Mouse (Mus musculus): Measurements from ENCODE around the gene Lbhd1. TPM values are rescaled to one million over a fixed set of nuclear protein-coding genes. Genes with fewer than 3 reads are reported as not detected.
"Not testable (repeated sequence)": the region's sequence is repeated elsewhere in the genome, so short reads cannot be mapped to it uniquely, and the experiment has no call there.

Lbhd1 gene
- total and polyA plus RNA-seq, 3 experiments, result 15.5 to 123 (median 46.5) TPM

DNA sequence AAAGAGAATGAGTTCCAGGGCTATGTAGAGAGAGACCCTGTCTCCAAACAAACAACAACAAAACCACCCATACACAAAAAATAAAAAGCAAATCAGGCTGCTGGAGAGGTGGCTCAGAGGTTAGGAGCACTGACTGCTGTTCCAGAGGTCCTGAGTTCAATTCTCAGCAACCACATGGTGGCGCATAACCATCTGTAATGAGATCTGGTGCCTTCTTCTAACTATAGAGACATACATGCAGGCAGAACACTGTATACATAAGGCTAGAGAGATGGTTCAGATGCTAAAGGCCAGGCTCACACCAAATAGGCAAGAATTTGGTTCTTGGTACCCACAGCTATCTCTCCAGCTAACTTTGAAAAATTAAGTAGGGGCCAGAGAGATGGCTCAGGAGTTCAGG lies 24.5 kb upstream of the Lbhd1 start (continued):
- TF ChIP-seq NRF1 (IDR thresholded peaks at IDR 0.05; ENCODE audit: insufficient read depth, low read depth, low read length, poor library complexity, severe bottlenecking) (no peak), UBTF (IDR thresholded peaks at IDR 0.05; ENCODE audit: borderline replicate concordance, insufficient read depth, low read depth, low read length) (no peak), POLR2AphosphoS5 (IDR thresholded peaks at IDR 0.05; ENCODE audit: borderline replicate concordance, low read depth, low read length) (no peak), BHLHE40 (IDR thresholded peaks at IDR 0.05; ENCODE audit: borderline replicate concordance, low read depth, low read length) (no peak), TCF12 (IDR thresholded peaks at IDR 0.05; ENCODE audit: low read depth, low read length) (no peak), GATA1 (IDR thresholded peaks at IDR 0.05; ENCODE audit: low read depth, low read length) (no peak), ELF1 (IDR thresholded peaks at IDR 0.05; ENCODE audit: low read depth, low read length) (no peak), MXI1 (IDR thresholded peaks at IDR 0.05; ENCODE audit: low read depth, low read length) (no peak), POLR2AphosphoS2 (IDR thresholded peaks at IDR 0.05; ENCODE audit: low read length) (no peak)

DNA sequence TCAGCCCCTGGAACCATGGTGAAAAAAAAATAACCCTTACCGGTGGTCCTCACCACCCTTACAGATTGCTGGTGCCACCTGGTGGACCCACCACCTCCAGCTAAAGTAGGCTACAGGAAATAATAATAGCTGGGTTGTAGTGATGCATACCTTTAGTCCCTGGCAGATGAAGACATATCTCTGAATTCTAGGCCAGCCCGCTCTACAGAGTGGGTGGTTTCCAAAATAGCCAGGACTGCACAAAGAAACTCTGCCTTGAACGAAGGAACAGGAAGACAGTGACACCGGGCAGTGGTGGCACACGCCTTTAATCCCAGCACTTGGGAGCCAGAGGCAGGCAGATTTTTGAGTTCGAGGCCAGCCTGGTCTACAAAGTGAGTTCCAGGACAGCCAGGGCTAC lies 19.3 kb upstream of the Lbhd1 start:
- TF ChIP-seq NELFE (IDR thresholded peaks at IDR 0.05; ENCODE audit: low read depth, low read length), result no peak
- 0 out of 6 replicates have a peak, but pooled peaks of 1 of the 3 experiments have one; percentile 4 for TF ChIP-seq CTCF (IDR thresholded peaks at IDR 0.05 in 2 of 3, conservative IDR thresholded peaks at IDR 0.05 in 1 of 3; ENCODE audit: control insufficient read depth in 1 of 3, insufficient read depth in 1 of 3, low read depth in 2 of 3, low read length in 3 of 3, poor library complexity in 1 of 3, severe bottlenecking in 1 of 3)
- no peak for TF ChIP-seq ELF1 (IDR thresholded peaks at IDR 0.05; ENCODE audit: low read depth, low read length)
- no peak overlapping the region for H3K4me3 ChIP-seq (ENCODE audit: control insufficient read depth in 1 of 2, insufficient read depth in 1 of 2, low read depth in 2 of 2, low read length in 2 of 2)
- no peaks in the 10 kb centered on the region for H3K79me2 ChIP-seq (ENCODE audit: control insufficient read depth, insufficient read depth, low read length, poor library complexity)
- no peak for DNase-seq (ENCODE audit: low read depth, low spot score)
- H3K27me3 ChIP-seq (ENCODE audit: control insufficient read depth in 1 of 2, insufficient read depth in 2 of 2, low read length in 2 of 2), result no peaks in the 10 kb centered on the region
- no peak overlapping the region for H3K9ac ChIP-seq (ENCODE audit: control insufficient read depth, low read depth, low read length, poor library complexity, severe bottlenecking)
- no peaks in the 10 kb centered on the region for H3K4me1 ChIP-seq (ENCODE audit: control insufficient read depth in 1 of 2, insufficient read depth in 2 of 2, low read length in 2 of 2)
- no peaks in the 10 kb centered on the region for H3K9me3 ChIP-seq (replicated peaks; ENCODE audit: insufficient read depth, low read length)
- H3K27ac ChIP-seq (ENCODE audit: control insufficient read depth, low read depth, low read length), result no peak overlapping the region
- no peaks in the 10 kb centered on the region for H3K36me3 ChIP-seq (ENCODE audit: control insufficient read depth in 1 of 2, insufficient read depth in 2 of 2, low read length in 2 of 2)

DNA sequence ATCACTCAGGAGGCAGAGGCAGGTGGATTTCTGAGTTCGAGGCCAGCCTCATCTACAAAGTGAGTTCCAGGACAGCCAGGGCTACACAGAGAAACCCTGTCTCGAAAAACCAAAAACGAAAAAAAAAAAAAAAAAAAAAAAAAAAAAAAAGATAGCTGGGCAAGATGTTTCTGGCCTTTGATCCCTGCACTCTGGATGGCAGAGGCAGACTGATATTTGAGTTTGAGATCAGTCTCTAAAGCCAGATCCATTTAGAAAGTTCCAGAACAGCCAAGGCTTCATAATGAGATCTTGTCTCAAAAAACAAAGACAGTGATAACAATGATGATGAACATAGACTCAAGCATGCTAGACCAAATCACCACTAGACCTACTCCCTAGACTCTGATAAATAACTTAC lies 13.2 kb upstream of the Lbhd1 start:
- peak overlapping the region; percentile 74; the same call in 1 of the 2 replicates for H3K27ac ChIP-seq (ENCODE audit: control insufficient read depth, low read depth, low read length)
- H3K9ac ChIP-seq (ENCODE audit: control insufficient read depth, low read depth, low read length, poor library complexity, severe bottlenecking), result peak overlapping the region; percentile 82
- peak overlapping the region; percentile 69 to 94 for H3K4me3 ChIP-seq (ENCODE audit: control insufficient read depth in 1 of 2, insufficient read depth in 1 of 2, low read depth in 2 of 2, low read length in 2 of 2)

DNA sequence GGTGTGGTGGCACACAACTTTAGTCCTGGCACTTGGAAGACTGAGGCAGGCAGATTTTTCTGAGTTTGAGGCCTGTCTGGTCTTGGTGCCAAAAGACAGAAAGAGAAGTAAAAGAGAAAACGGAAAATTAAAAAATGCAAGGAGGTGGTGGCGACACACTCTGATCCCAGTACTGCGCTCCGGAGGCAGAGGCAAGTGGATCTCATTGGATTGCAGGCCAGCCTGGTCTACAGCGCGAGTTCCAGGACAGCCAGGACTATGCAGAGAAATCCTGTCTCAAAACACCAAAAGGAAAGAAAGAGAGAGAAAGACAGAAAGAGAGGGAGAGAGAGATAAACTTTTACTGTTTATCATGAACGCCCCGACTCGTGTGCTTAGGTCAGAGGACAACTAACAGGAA lies 12.7 kb upstream of the Lbhd1 start:
- Histone ChIP-seq H3K27ac (ENCODE audit: control insufficient read depth, low read depth, low read length) (peak overlapping the region; percentile 74), H3K9me3 (replicated peaks; ENCODE audit: insufficient read depth, low read length) (no peaks in the 10 kb centered on the region), H3K36me3 (ENCODE audit: control insufficient read depth in 1 of 2, insufficient read depth in 2 of 2, low read length in 2 of 2) (peaks cover 8 to 26% of the 10 kb centered on the region in 2 experiments), H3K4me3 (ENCODE audit: control insufficient read depth in 1 of 2, insufficient read depth in 1 of 2, low read depth in 2 of 2, low read length in 2 of 2) (peak overlapping the region; percentile 69 to 94), H3K27me3 (ENCODE audit: control insufficient read depth in 1 of 2, insufficient read depth in 2 of 2, low read length in 2 of 2) (no peaks in the 10 kb centered on the region), H3K9ac (ENCODE audit: control insufficient read depth, low read depth, low read length, poor library complexity, severe bottlenecking) (peak overlapping the region; percentile 82), H3K79me2 (ENCODE audit: control insufficient read depth, insufficient read depth, low read length, poor library complexity) (peaks cover 15% of the 10 kb centered on the region), H3K4me1 (ENCODE audit: control insufficient read depth in 1 of 2, insufficient read depth in 2 of 2, low read length in 2 of 2) (peaks cover 10 to 21% of the 10 kb centered on the region in 2 experiments; a peak in 3 of 4 replicates)
- no peak for DNase-seq (ENCODE audit: low read depth, low spot score)
- TF ChIP-seq GABPA (IDR thresholded peaks at IDR 0.05; ENCODE audit: low read depth, low read length) (no peak), CTCF (IDR thresholded peaks at IDR 0.05 in 2 of 3, conservative IDR thresholded peaks at IDR 0.05 in 1 of 3; ENCODE audit: control insufficient read depth in 1 of 3, insufficient read depth in 1 of 3, low read depth in 2 of 3, low read length in 3 of 3, poor library complexity in 1 of 3, severe bottlenecking in 1 of 3) (no peak), RCOR1 (IDR thresholded peaks at IDR 0.05; ENCODE audit: low read depth, low read length) (no peak), CHD1 (IDR thresholded peaks at IDR 0.05; ENCODE audit: low read depth, low read length) (no peak), JUND (IDR thresholded peaks at IDR 0.05; ENCODE audit: low read depth, low read length) (no peak), HCFC1 (IDR thresholded peaks at IDR 0.05; ENCODE audit: low read depth, low read length) (no peak)

More for the DNA sequence above, 13.2 kb upstream of the Lbhd1 start:
- H3K9me3 ChIP-seq (replicated peaks; ENCODE audit: insufficient read depth, low read length); DNase-seq (ENCODE audit: low read depth, low spot score); H3K27me3 ChIP-seq (ENCODE audit: control insufficient read depth in 1 of 2, insufficient read depth in 2 of 2, low read length in 2 of 2): not testable (repeated sequence)
- peak; percentile 50 for TF ChIP-seq ZNF384 (IDR thresholded peaks at IDR 0.05; ENCODE audit: low read depth, low read length)
- peaks cover 15% of the 10 kb centered on the region for H3K79me2 ChIP-seq (ENCODE audit: control insufficient read depth, insufficient read depth, low read length, poor library complexity)
- peaks cover 8 to 26% of the 10 kb centered on the region in 2 experiments for H3K36me3 ChIP-seq (ENCODE audit: control insufficient read depth in 1 of 2, insufficient read depth in 2 of 2, low read length in 2 of 2)
- peaks cover 10 to 21% of the 10 kb centered on the region in 2 experiments; a peak in 3 of 4 replicates for H3K4me1 ChIP-seq (ENCODE audit: control insufficient read depth in 1 of 2, insufficient read depth in 2 of 2, low read length in 2 of 2)
